Mouse (Mus musculus) kidney, embryonic 16.5 days (tissue): ENCODE data around the gene Calhm4. TPM values are rescaled to one million over a fixed set of nuclear protein-coding genes. Genes with fewer than 3 reads are reported as not detected.
"Not testable (repeated sequence)": the region's sequence is repeated elsewhere in the genome, so short reads cannot be mapped to it uniquely, and the experiment has no call there.

Experiments
- ATAC-seq: fragments of 200-750 bp; cut with Nextera tagmentation; 2 replicates; pipeline ENCODE4 v1.8.0; 2017; ENCODE audit warnings: moderate TSS enrichment; ENCODE audit not compliant: low FRiP score, low TSS enrichment
- H3K27ac ChIP-seq: fragments of 300-500 bp; sonication (generic); 2 replicates; pipeline ENCODE4 v1.5.1; 2014; ENCODE audit warnings: low read length
- H3K27me3 ChIP-seq: fragments of 300-500 bp; sonication (generic); 2 replicates; pipeline ENCODE4 v1.6.1; 2014; ENCODE audit warnings: low read length, control low read depth, mixed read lengths; ENCODE audit not compliant: insufficient read depth
- H3K36me3 ChIP-seq: fragments of 300-500 bp; sonication (generic); 2 replicates; pipeline ENCODE4 v1.6.1; 2014; ENCODE audit warnings: low read length, control low read depth, mixed read lengths; ENCODE audit not compliant: insufficient read depth
- H3K4me1 ChIP-seq: fragments of 300-500 bp; sonication (generic); 2 replicates; pipeline ENCODE4 v1.6.1; 2014; ENCODE audit warnings: low read length, control low read depth, mixed read lengths; ENCODE audit not compliant: insufficient read depth
- H3K4me2 ChIP-seq: fragments of 300-500 bp; sonication (generic); replicated peaks from 2 replicates; pipeline ENCODE4 v1.6.1; 2014; ENCODE audit warnings: low read depth, low read length
- H3K4me3 ChIP-seq: fragments of 300-500 bp; sonication (generic); 2 replicates; pipeline ENCODE4 v1.5.1; 2014; ENCODE audit warnings: mild to moderate bottlenecking, low read length
- H3K9ac ChIP-seq: fragments of 300-500 bp; sonication (generic); replicated peaks from 2 replicates; pipeline ENCODE4 v1.6.1; 2014; ENCODE audit warnings: low read length
- H3K9me3 ChIP-seq: fragments of 300-500 bp; sonication (generic); 2 replicates; pipeline ENCODE4 v1.6.1; 2016; ENCODE audit warnings: low read length, control low read depth
- WGBS: fragments of 180-500 bp; shearing (Covaris S2); extraction: QIAGEN DNeasy Blood & Tissue Kit; methylation state at CpG from one replicate; pipeline ENCODE4 v1.1.7; 2014; 5-methylcytosine and 5-hydroxymethylcytosine counted together
- polyA plus RNA-seq: library from polyadenylated mRNA; unstranded; fragments of >200 nt; fragmentation: Nextera tagmentation; extraction: Ambion mirVana; gene quantifications from 2 replicates; pipeline ENCODE4 v1.2.1, GENCODE M21; 2015

Calhm4 gene
- polyA plus RNA-seq, 1 experiment from 2014 or later: not detected

GRCm38 (mm10) chr10:34012581-34012980, 31.5 kb downstream of the Calhm4 start:
- no peak overlapping the region for H3K4me3 ChIP-seq
- H3K4me1 ChIP-seq: no peaks in the 10 kb centered on the region
- H3K27ac ChIP-seq: no peak overlapping the region
- H3K4me2 ChIP-seq: no peak overlapping the region
- H3K36me3 ChIP-seq: 0 out of 2 replicates have a peak, but pooled peaks cover 9% of the 10 kb centered on the region
- no peaks in the 10 kb centered on the region for H3K27me3 ChIP-seq
- 97% methylated on average over 4 of the region's 4 CpGs for WGBS
- no peak for ATAC-seq
- no peak overlapping the region for H3K9ac ChIP-seq
- H3K9me3 ChIP-seq: no peaks in the 10 kb centered on the region

GRCm38 (mm10) chr10:33998397-33998796, 45.7 kb downstream of the Calhm4 start:
- Histone ChIP-seq H3K36me3 (peaks cover 63% of the 10 kb centered on the region), H3K4me1 (no peaks in the 10 kb centered on the region), H3K9me3 (no peaks in the 10 kb centered on the region), H3K9ac (no peak overlapping the region), H3K27ac (no peak overlapping the region), H3K4me3 (no peak overlapping the region), H3K4me2 (no peak overlapping the region), H3K27me3 (no peaks in the 10 kb centered on the region)
- no peak for ATAC-seq

- not testable (repeated sequence) for H3K4me3 ChIP-seq, ATAC-seq, H3K9me3 ChIP-seq
Measured at GRCm38 (mm10) chr10:33996686-33997085, 47.4 kb downstream of the Calhm4 start.

More at GRCm38 (mm10) chr10:33996686-33997085, 47.4 kb downstream of the Calhm4 start:
- H3K36me3 ChIP-seq: peaks cover 67% of the 10 kb centered on the region
- 96% methylated on average over 6 of the region's 8 CpGs for WGBS
- not testable (repeated sequence) for H3K4me1 ChIP-seq, H3K4me2 ChIP-seq, H3K27ac ChIP-seq, H3K27me3 ChIP-seq, H3K9ac ChIP-seq

Other genes with a start within 250 kb of the Calhm4 start
- gene Sult3a1, start 186.6 kb downstream of the Calhm4 start, polyA plus RNA-seq: not detected in 2 replicates
- 0.10 and 0.15 TPM in 2 replicates for gene Rsph4a, start 139.2 kb downstream of the Calhm4 start, polyA plus RNA-seq
- 19.9 and 22.0 TPM in 2 replicates for gene Zup1, start 93.0 kb downstream of the Calhm4 start, polyA plus RNA-seq
- 102 and 105 TPM in 2 replicates for gene Rwdd1, start 24.7 kb downstream of the Calhm4 start, polyA plus RNA-seq
- not detected in 2 replicates for gene Trappc3l, start 6.7 kb downstream of the Calhm4 start, polyA plus RNA-seq
- gene Calhm5, start 52.2 kb upstream of the Calhm4 start, polyA plus RNA-seq: 0.46 and 0.74 TPM in 2 replicates
- 0.57 and 0.96 TPM in 2 replicates for gene Calhm6, start 83.7 kb upstream of the Calhm4 start, polyA plus RNA-seq
- gene Dse, start 163.4 kb upstream of the Calhm4 start, polyA plus RNA-seq: 24.7 and 25.4 TPM in 2 replicates
- 54.9 and 62.6 TPM in 2 replicates for gene Tspyl1, start 237.9 kb upstream of the Calhm4 start, polyA plus RNA-seq